Mouse (Mus musculus) kidney, postnatal 0 days (tissue): ENCODE results near the gene Rpl36a-ps1. TPM values are rescaled to one million over a fixed set of nuclear protein-coding genes. Genes with fewer than 3 reads are reported as not detected.
"Not testable (repeated sequence)": the region's sequence is repeated elsewhere in the genome, so short reads cannot be mapped to it uniquely, and the experiment has no call there.

ENCODE experiments used
- ATAC-seq: fragments of 200-750 bp; cut with Nextera tagmentation; replicated peaks from 2 replicates; pipeline ENCODE4 v1.8.0; 2017; ENCODE audit warnings: low read depth, moderate number of reproducible peaks, moderate TSS enrichment, moderate library complexity; ENCODE audit not compliant: low FRiP score
- DNase-seq: peaks from one replicate; pipeline ENCODE4 v3.0.0-alpha.2; 2016; ENCODE audit warnings: low spot score
- H3K27ac ChIP-seq: fragments of 300-500 bp; sonication (generic); 2 replicates; pipeline ENCODE4 v1.5.1; 2014; ENCODE audit warnings: mild to moderate bottlenecking
- H3K27me3 ChIP-seq: fragments of 300-500 bp; sonication (generic); 2 replicates; pipeline ENCODE4 v1.6.1; 2014; ENCODE audit warnings: low read length, mixed read lengths; ENCODE audit not compliant: insufficient read depth
- H3K36me3 ChIP-seq: fragments of 300-500 bp; sonication (generic); 2 replicates; pipeline ENCODE4 v1.6.1; 2014; ENCODE audit warnings: low read length, mixed read lengths; ENCODE audit not compliant: insufficient read depth
- H3K4me1 ChIP-seq: fragments of 300-500 bp; sonication (generic); replicated peaks from 2 replicates; pipeline ENCODE4 v1.6.1; 2014; ENCODE audit warnings: antibody characterized with exemption, low read length, mixed read lengths; ENCODE audit not compliant: insufficient read depth
- H3K4me2 ChIP-seq: fragments of 300-500 bp; sonication (generic); 2 replicates; pipeline ENCODE4 v1.6.1; 2014; ENCODE audit warnings: mild to moderate bottlenecking, low read length, moderate library complexity, mixed read lengths
- H3K4me3 ChIP-seq: fragments of 300-500 bp; sonication (generic); replicated peaks from 2 replicates; pipeline ENCODE4 v1.5.1; 2014; ENCODE audit warnings: low read depth, low read length
- H3K9ac ChIP-seq: fragments of 300-500 bp; sonication (generic); 2 replicates; pipeline ENCODE4 v1.6.1; 2014; ENCODE audit warnings: low read depth, low read length
- H3K9me3 ChIP-seq: fragments of 300-500 bp; sonication (generic); replicated peaks from 2 replicates; pipeline ENCODE4 v1.6.1; 2016; ENCODE audit warnings: low read length, inconsistent platforms, mixed read lengths
- CTCF ChIP-seq: IDR thresholded peaks from 2 replicates; pipeline ENCODE4 v1.5.1; 2016; ENCODE audit warnings: antibody characterized with exemption, low read depth, mild to moderate bottlenecking, moderate library complexity
- WGBS: fragments of 180-500 bp; shearing (Covaris S2); extraction: QIAGEN DNeasy Blood & Tissue Kit; methylation state at CpG from one replicate; pipeline ENCODE4 v1.1.7; 2014; 5-methylcytosine and 5-hydroxymethylcytosine counted together
- polyA plus RNA-seq: library from polyadenylated mRNA; unstranded; fragments of >200 nt; fragmentation: Nextera tagmentation; extraction: Ambion mirVana; gene quantifications from 2 replicates; pipeline ENCODE4 v1.2.1, GENCODE M21; 2015

Gene Rpl36a-ps1
- 4.4 and 4.8 TPM in 2 replicates for polyA plus RNA-seq

- Histone ChIP-seq H3K9ac (no peak within 1 kb of the TSS), H3K4me2 (no peak within 1 kb of the TSS), H3K4me3 (no peak within 1 kb of the TSS), H3K4me1 (no peaks in the 10 kb centered on the region), H3K27me3 (no peaks in the 10 kb centered on the region), H3K36me3 (no peaks in the 10 kb centered on the region), H3K27ac (no peak within 1 kb of the TSS), H3K9me3 (no peaks in the 10 kb centered on the region)
- DNase-seq: no peak
- 96% methylated on average over 7 of the region's 7 CpGs for WGBS
- no peak for TF ChIP-seq CTCF
- ATAC-seq: no peak
These were observed at the start of gene Rpl36a-ps1 for GRCm38 (mm10) chr14:98994218-98994617. Gene Rpl36a-ps1 (minus strand): TSS chr14:98994318.

- Histone ChIP-seq H3K9ac (no peak overlapping the region), H3K4me1 (peaks cover 13% of the 10 kb centered on the region), H3K36me3 (no peaks in the 10 kb centered on the region), H3K4me3 (no peak overlapping the region), H3K27me3 (no peaks in the 10 kb centered on the region), H3K9me3 (no peaks in the 10 kb centered on the region), H3K4me2 (peak overlapping the region; percentile 84; the same call in 1 of the 2 replicates), H3K27ac (no peak overlapping the region)
- ATAC-seq: no peak
- no peak for DNase-seq
- WGBS: 50% methylated on average over 1 of the region's 1 CpGs
- TF ChIP-seq CTCF: no peak
These were observed 49.4 kb upstream of the Rpl36a-ps1 start for GRCm38 (mm10) chr14:99043499-99043898.

- Histone ChIP-seq H3K27ac (no peak overlapping the region), H3K27me3 (no peaks in the 10 kb centered on the region), H3K4me2 (no peak overlapping the region), H3K9me3 (no peaks in the 10 kb centered on the region), H3K4me3 (no peak overlapping the region), H3K9ac (no peak overlapping the region), H3K36me3 (peaks cover 7% of the 10 kb centered on the region; the same call in 1 of the 2 replicates), H3K4me1 (peaks cover 13% of the 10 kb centered on the region)
- no peak for TF ChIP-seq CTCF
- 62% methylated on average over 4 of the region's 4 CpGs for WGBS
- DNase-seq (no peak), ATAC-seq (no peak)
These were observed 47.3 kb upstream of the Rpl36a-ps1 start for GRCm38 (mm10) chr14:99041416-99041815.

GRCm38 (mm10) chr14:99039308-99039707, 45.2 kb upstream of the Rpl36a-ps1 start:
- H3K36me3 ChIP-seq: peaks cover 14% of the 10 kb centered on the region
- H3K4me1 ChIP-seq, DNase-seq, H3K9ac ChIP-seq, H3K27me3 ChIP-seq, H3K9me3 ChIP-seq, H3K4me2 ChIP-seq, H3K4me3 ChIP-seq, ATAC-seq, H3K27ac ChIP-seq: not testable (repeated sequence)
- WGBS: 83% methylated on average over 5 of the region's 5 CpGs

GRCm38 (mm10) chr14:99037703-99038102, 43.6 kb upstream of the Rpl36a-ps1 start:
- no peak overlapping the region for H3K27ac ChIP-seq
- H3K4me1 ChIP-seq: no peaks in the 10 kb centered on the region
- no peaks in the 10 kb centered on the region for H3K9me3 ChIP-seq
- DNase-seq (no peak), ATAC-seq (peak; percentile 21; the same call in 1 of the 2 replicates)
- peaks cover 22% of the 10 kb centered on the region for H3K36me3 ChIP-seq
- no peak overlapping the region for H3K4me3 ChIP-seq
- no peak overlapping the region for H3K4me2 ChIP-seq
- H3K27me3 ChIP-seq: no peaks in the 10 kb centered on the region
- no peak overlapping the region for H3K9ac ChIP-seq
- no peak for TF ChIP-seq CTCF
- 84% methylated on average over 2 of the region's 2 CpGs for WGBS

GRCm38 (mm10) chr14:99036039-99036438, 41.9 kb upstream of the Rpl36a-ps1 start:
- Histone ChIP-seq H3K9ac (no peak overlapping the region), H3K27me3 (no peaks in the 10 kb centered on the region), H3K4me1 (no peaks in the 10 kb centered on the region), H3K4me2 (no peak overlapping the region), H3K27ac (no peak overlapping the region), H3K4me3 (no peak overlapping the region), H3K36me3 (peaks cover 22% of the 10 kb centered on the region), H3K9me3 (no peaks in the 10 kb centered on the region)
- no peak for ATAC-seq
- TF ChIP-seq CTCF: no peak
- no peak for DNase-seq
- WGBS: 76% methylated on average over 4 of the region's 4 CpGs

- H3K4me3 ChIP-seq, DNase-seq, H3K4me1 ChIP-seq, H3K9me3 ChIP-seq, H3K4me2 ChIP-seq, ATAC-seq, H3K27me3 ChIP-seq, H3K27ac ChIP-seq, H3K9ac ChIP-seq: not testable (repeated sequence)
- WGBS: 91% methylated on average over 8 of the region's 8 CpGs
- H3K36me3 ChIP-seq: peaks cover 22% of the 10 kb centered on the region
These were observed 40.7 kb upstream of the Rpl36a-ps1 start for GRCm38 (mm10) chr14:99034851-99035250.
